Mouse (Mus musculus) lung, adult 2 months (tissue): ENCODE measurements around the gene Vgf.

Source experiments
- CTCF ChIP-seq: fragments of 200-500 bp; IDR thresholded peaks from 2 replicates; pipeline ENCODE4 v1.5.1; 2011; ENCODE audit warnings: mild to moderate bottlenecking, low read length, control low read depth; ENCODE audit not compliant: insufficient read depth
- POLR2A ChIP-seq: fragments of 200-500 bp; IDR thresholded peaks from 2 replicates; pipeline ENCODE4 v1.6.1; 2011; ENCODE audit warnings: low read depth, mild to moderate bottlenecking, control low read depth, low read length, borderline replicate concordance; ENCODE audit errors: extremely low read depth

- TF ChIP-seq CTCF (peak; percentile 68), POLR2A (no peak)
Observed at GRCm38 (mm10) chr5:137061809-137062481, 35.8 kb downstream of the Vgf start.
